Mouse (Mus musculus) lung, embryonic 15.5 days (tissue): Measurements from ENCODE around the gene Ttll13. TPM values are rescaled to one million over a fixed set of nuclear protein-coding genes. Genes with fewer than 3 reads are reported as not detected.
A peak's percentile ranks its signal among the peaks of the same experiment; 100 is the strongest.

Experiments
- ATAC-seq: fragments of 200-750 bp; cut with Nextera tagmentation; 2 replicates; pipeline ENCODE4 v1.8.0; 2017; ENCODE audit warnings: moderate number of reproducible peaks, borderline replicate concordance; ENCODE audit not compliant: low FRiP score, low TSS enrichment; ENCODE audit errors: extremely low read depth
- H3K27ac ChIP-seq: fragments of 300-500 bp; sonication (generic); 2 replicates; pipeline ENCODE4 v1.5.1; 2015; ENCODE audit warnings: moderate library complexity, mild to moderate bottlenecking, inconsistent platforms
- H3K27me3 ChIP-seq: fragments of 300-500 bp; sonication (generic); 2 replicates; pipeline ENCODE4 v1.6.1; 2015; ENCODE audit warnings: inconsistent platforms
- H3K36me3 ChIP-seq: fragments of 300-500 bp; sonication (generic); 2 replicates; pipeline ENCODE4 v1.6.1; 2015; ENCODE audit warnings: inconsistent platforms
- H3K4me1 ChIP-seq: fragments of 300-500 bp; sonication (generic); 2 replicates; pipeline ENCODE4 v1.6.1; 2015; ENCODE audit warnings: inconsistent platforms
- H3K4me2 ChIP-seq: fragments of 300-500 bp; sonication (generic); 2 replicates; pipeline ENCODE4 v1.6.1; 2015; ENCODE audit warnings: inconsistent platforms, mild to moderate bottlenecking, moderate library complexity
- H3K4me3 ChIP-seq: fragments of 300-500 bp; sonication (generic); 2 replicates; pipeline ENCODE4 v1.5.1; 2015; ENCODE audit warnings: mild to moderate bottlenecking, inconsistent platforms
- H3K9ac ChIP-seq: fragments of 300-500 bp; sonication (generic); 2 replicates; pipeline ENCODE4 v1.6.1; 2015; ENCODE audit warnings: inconsistent platforms
- H3K9me3 ChIP-seq: fragments of 300-500 bp; sonication (generic); 2 replicates; pipeline ENCODE4 v1.6.1; 2016; ENCODE audit warnings: inconsistent platforms
- WGBS: fragments of 180-500 bp; shearing (Covaris S2); methylation state at CpG from one replicate; pipeline ENCODE4 v1.1.7; 2015; 5-methylcytosine and 5-hydroxymethylcytosine counted together
- polyA plus RNA-seq: library from polyadenylated mRNA; unstranded; fragments of >200 nt; fragmentation: Nextera tagmentation; extraction: Ambion mirVana; gene quantifications from 2 replicates; pipeline ENCODE4 v1.2.1, GENCODE M21; 2015

Gene Ttll13
- polyA plus RNA-seq, 1 experiment from 2014 or later: 0.93 TPM

DNA sequence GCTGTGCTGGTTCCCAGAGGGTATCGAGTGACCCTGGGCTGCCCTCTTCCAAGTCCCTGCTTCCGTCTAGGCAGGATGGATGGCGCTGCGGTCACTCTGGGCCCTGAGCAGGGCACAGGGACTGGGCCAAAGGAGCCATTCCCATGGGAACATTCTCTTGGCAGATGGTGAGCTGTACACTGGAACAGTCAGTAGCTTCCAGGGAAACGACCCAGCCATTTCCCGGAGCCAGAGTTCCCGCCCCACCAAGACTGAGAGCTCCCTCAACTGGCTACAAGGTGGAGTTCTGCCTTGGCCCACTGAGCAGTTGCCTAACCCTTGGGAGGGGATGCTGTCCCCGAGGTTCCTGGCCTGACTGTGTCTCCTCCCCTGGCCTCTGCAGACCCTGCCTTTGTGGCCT is 29.6 kb upstream of the Ttll13 start:
- Histone ChIP-seq H3K36me3 (peaks cover 60% of the 10 kb centered on the region), H3K9ac (no peak overlapping the region), H3K4me2 (no peak overlapping the region), H3K4me1 (0 out of 2 replicates have a peak, but pooled peaks cover 2% of the 10 kb centered on the region), H3K4me3 (no peak overlapping the region), H3K9me3 (no peaks in the 10 kb centered on the region), H3K27ac (no peak overlapping the region), H3K27me3 (no peaks in the 10 kb centered on the region)
- 0 out of 2 replicates have a peak, but pooled peaks have one; percentile 38 for ATAC-seq
- 75% methylated on average over 8 of the region's 8 CpGs for WGBS

- Histone ChIP-seq H3K27me3 (no peaks in the 10 kb centered on the region), H3K27ac (no peak overlapping the region), H3K4me2 (no peak overlapping the region), H3K4me3 (no peak overlapping the region), H3K4me1 (0 out of 2 replicates have a peak, but pooled peaks cover 2% of the 10 kb centered on the region), H3K9ac (no peak overlapping the region), H3K36me3 (peaks cover 64% of the 10 kb centered on the region), H3K9me3 (no peaks in the 10 kb centered on the region)
- WGBS: 87% methylated on average over 9 of the region's 9 CpGs
- no peak for ATAC-seq
Observed at GRCm38 (mm10) chr7:80218666-80219065, 27.5 kb upstream of the Ttll13 start.

GRCm38 (mm10) chr7:80220237-80220797 is 25.9 kb upstream of the Ttll13 start:
- Histone ChIP-seq H3K4me3 (no peak overlapping the region), H3K4me2 (no peak overlapping the region), H3K36me3 (peaks cover 75% of the 10 kb centered on the region), H3K4me1 (0 out of 2 replicates have a peak, but pooled peaks cover under 1% of the 10 kb centered on the region), H3K9me3 (no peaks in the 10 kb centered on the region), H3K9ac (no peak overlapping the region), H3K27me3 (no peaks in the 10 kb centered on the region), H3K27ac (no peak overlapping the region)
- 91% methylated on average over 9 of the region's 9 CpGs for WGBS
- no peak for ATAC-seq

DNA sequence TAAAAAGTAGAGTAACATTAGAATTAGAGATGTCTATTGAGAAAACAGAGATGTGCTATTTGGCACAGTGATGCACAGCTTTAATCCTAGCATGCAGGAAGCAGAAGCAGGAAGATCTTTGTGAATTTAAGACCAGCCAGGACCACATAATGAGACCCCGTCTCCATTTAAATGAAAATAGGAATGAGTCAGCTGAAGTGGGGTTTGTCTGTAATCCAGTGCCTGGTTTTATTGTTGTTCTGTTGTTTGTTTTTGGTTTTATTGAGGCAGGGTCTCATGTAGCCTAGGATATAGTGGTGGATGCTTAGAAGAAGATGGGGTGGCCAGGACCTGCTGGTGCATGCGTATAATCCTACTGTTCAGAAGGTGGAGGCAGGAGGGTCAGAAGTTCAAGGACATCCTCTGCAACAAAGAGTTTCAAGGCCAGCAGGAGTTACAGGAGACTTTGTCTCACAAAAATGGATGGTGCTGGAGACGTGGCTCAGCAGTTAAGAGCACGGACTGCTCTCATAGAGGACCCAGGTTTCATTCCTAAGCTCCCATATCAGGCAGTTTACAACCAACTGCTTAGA is 24.9 kb upstream of the Ttll13 start:
- Histone ChIP-seq H3K27me3 (no peaks in the 10 kb centered on the region), H3K4me1 (no peaks in the 10 kb centered on the region), H3K9ac (no peak overlapping the region), H3K27ac (no peak overlapping the region), H3K36me3 (peaks cover 72% of the 10 kb centered on the region), H3K4me3 (no peak overlapping the region), H3K9me3 (no peaks in the 10 kb centered on the region), H3K4me2 (no peak overlapping the region)
- 85% methylated on average over 4 of the region's 4 CpGs for WGBS
- ATAC-seq: no peak

DNA sequence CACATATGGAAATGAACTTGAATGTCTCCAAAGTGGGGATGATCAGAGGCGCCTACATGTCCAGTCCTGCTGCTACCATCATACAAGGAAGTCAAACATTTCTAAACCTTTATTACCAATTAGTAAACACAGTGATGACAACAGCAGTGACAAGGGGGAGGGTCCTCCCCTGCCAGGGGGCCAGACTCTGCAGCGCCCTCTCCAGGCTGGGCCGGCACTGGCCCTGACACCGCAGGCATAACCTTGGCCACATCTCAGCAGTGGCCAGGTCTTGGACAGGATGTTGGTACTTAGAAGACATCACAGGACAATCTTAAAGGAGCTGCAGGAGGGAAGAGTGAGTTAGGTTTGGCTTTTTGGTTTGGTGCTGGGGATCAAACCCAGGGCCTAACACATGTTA is 19.1 kb upstream of the Ttll13 start:
- WGBS: 95% methylated on average over 4 of the region's 4 CpGs
- no peaks in the 10 kb centered on the region for H3K27me3 ChIP-seq

DNA sequence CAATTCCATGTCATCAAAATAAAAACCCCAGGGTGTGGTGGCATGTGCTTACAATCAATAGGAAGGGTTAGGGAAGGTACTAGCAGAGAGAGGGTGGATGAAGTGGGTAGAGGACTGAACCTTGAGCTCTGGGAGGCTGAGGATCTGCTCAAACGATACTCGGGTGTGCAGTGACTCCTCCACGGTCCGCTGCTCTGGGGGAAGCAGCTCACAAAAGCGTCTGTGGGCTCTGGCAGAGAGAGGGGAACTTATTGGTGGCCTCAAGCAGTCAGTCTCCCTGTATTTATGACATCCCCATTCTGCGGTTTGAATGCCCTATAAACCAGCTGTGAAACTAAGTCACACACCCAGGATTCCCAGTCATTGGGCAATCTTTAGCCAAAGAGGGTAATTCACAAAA is 16.0 kb upstream of the Ttll13 start:
- Histone ChIP-seq H3K4me3 (no peak overlapping the region), H3K4me2 (no peak overlapping the region), H3K36me3 (peaks cover 19% of the 10 kb centered on the region; the same call in 1 of the 2 replicates), H3K27me3 (no peaks in the 10 kb centered on the region), H3K27ac (no peak overlapping the region), H3K9me3 (no peaks in the 10 kb centered on the region), H3K9ac (no peak overlapping the region), H3K4me1 (peaks cover 22% of the 10 kb centered on the region)
- 73% methylated on average over 6 of the region's 6 CpGs for WGBS
- ATAC-seq: no peak

More for the DNA sequence above, 19.1 kb upstream of the Ttll13 start:
- Histone ChIP-seq H3K4me2 (no peak overlapping the region), H3K9me3 (no peaks in the 10 kb centered on the region), H3K36me3 (peaks cover 38% of the 10 kb centered on the region; the same call in 1 of the 2 replicates), H3K27ac (no peak overlapping the region), H3K4me3 (no peak overlapping the region), H3K4me1 (peaks cover 11% of the 10 kb centered on the region; the same call in 1 of the 2 replicates), H3K9ac (no peak overlapping the region)
- ATAC-seq: no peak

GRCm38 (mm10) chr7:80231971-80232488 is 14.1 kb upstream of the Ttll13 start:
- H3K27me3 ChIP-seq: no peaks in the 10 kb centered on the region
- ATAC-seq: peak; percentile 11; the same call in 1 of the 2 replicates
- H3K27ac ChIP-seq: peak overlapping the region; percentile 76
- H3K36me3 ChIP-seq: peaks cover 10% of the 10 kb centered on the region; the same call in 1 of the 2 replicates
- H3K9ac ChIP-seq: peak overlapping the region; percentile 57
- under 1% methylated on average over 29 of the region's 29 CpGs for WGBS
- H3K4me1 ChIP-seq: peaks cover 22% of the 10 kb centered on the region
- no peaks in the 10 kb centered on the region for H3K9me3 ChIP-seq
- peak overlapping the region; percentile 88 for H3K4me2 ChIP-seq
- H3K4me3 ChIP-seq: peak overlapping the region; percentile 69

GRCm38 (mm10) chr7:80232489-80233029 is 13.6 kb upstream of the Ttll13 start, which contains the start of the genes Cib1 and Gdpgp1:
Cib1 (minus strand) TSS chr7:80232813.
Gdpgp1 (plus strand) TSS chr7:80232865.
- H3K9ac ChIP-seq: peak within 1 kb of the TSS; percentile 58
- peak within 1 kb of the TSS; percentile 76 for H3K27ac ChIP-seq
- under 1% methylated on average over 52 of the region's 56 CpGs for WGBS
- H3K36me3 ChIP-seq: peaks cover 5% of the 10 kb centered on the region; the same call in 1 of the 2 replicates
- peak within 1 kb of the TSS; percentile 69 for H3K4me3 ChIP-seq
- H3K4me1 ChIP-seq: peaks cover 22% of the 10 kb centered on the region
- ATAC-seq: peak; percentile 100
- H3K27me3 ChIP-seq: no peaks in the 10 kb centered on the region
- H3K4me2 ChIP-seq: peak within 1 kb of the TSS; percentile 88
- H3K9me3 ChIP-seq: no peaks in the 10 kb centered on the region

DNA sequence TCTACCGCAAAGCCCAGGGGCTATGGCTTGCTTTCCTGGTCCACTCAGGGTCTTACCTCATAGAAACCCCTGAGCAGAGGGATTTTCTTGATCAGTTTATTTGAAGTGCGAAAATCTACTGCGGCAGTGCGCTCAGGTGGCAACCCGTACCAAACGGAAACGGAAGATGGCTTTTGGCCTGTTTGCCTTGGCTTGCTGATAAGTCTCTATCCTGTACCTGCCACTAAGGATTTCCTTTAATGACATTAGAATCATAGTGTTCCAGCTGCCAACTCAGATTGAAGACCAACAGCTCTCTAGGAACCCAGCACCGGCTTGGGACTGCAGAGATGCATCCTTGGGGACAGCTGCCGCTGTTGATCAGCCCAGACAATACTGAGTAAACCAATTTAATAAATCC is 12.4 kb upstream of the Ttll13 start:
- WGBS: 62% methylated on average over 9 of the region's 9 CpGs
- H3K4me3 ChIP-seq: peak overlapping the region; percentile 69
- H3K9me3 ChIP-seq: no peaks in the 10 kb centered on the region
- ATAC-seq: no peak
- no peaks in the 10 kb centered on the region for H3K27me3 ChIP-seq
- no peak overlapping the region for H3K27ac ChIP-seq
- H3K36me3 ChIP-seq: peaks cover 9% of the 10 kb centered on the region
- H3K4me1 ChIP-seq: peaks cover 22% of the 10 kb centered on the region
- peak overlapping the region; percentile 88 for H3K4me2 ChIP-seq
- no peak overlapping the region for H3K9ac ChIP-seq

DNA sequence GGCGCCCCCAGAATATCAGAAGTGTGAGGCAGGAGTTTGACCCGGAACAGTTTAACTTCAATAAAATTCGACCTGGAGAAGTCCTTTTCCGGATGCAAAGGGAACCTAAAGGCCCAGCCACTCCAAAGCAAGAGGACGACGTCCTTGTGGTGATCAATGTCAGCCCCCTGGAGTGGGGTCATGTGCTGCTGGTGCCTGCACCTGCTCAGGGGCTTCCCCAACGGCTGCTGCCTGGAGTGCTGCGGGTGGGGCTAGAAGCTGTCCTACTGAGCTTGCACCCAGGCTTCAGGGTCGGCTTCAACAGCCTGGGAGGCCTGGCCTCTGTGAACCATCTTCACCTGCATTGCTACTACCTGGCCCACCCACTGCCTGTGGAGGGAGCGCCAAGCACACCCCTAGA is 7.6 kb upstream of the Ttll13 start:
- H3K27ac ChIP-seq: no peak overlapping the region
- ATAC-seq: no peak
- H3K4me2 ChIP-seq: no peak overlapping the region
- H3K4me3 ChIP-seq: no peak overlapping the region
- peaks cover 9% of the 10 kb centered on the region for H3K4me1 ChIP-seq
- no peaks in the 10 kb centered on the region for H3K27me3 ChIP-seq
- no peak overlapping the region for H3K9ac ChIP-seq
- no peaks in the 10 kb centered on the region for H3K9me3 ChIP-seq
- WGBS: 90% methylated on average over 10 of the region's 10 CpGs
- H3K36me3 ChIP-seq: peaks cover 25% of the 10 kb centered on the region

GRCm38 (mm10) chr7:80241661-80242060 is 4.5 kb upstream of the Ttll13 start:
- Histone ChIP-seq H3K4me2 (no peak overlapping the region), H3K27ac (peak overlapping the region; percentile 34), H3K4me3 (no peak overlapping the region), H3K9ac (no peak overlapping the region), H3K4me1 (0 out of 2 replicates have a peak, but pooled peaks cover 3% of the 10 kb centered on the region), H3K9me3 (no peaks in the 10 kb centered on the region), H3K36me3 (peaks cover 25% of the 10 kb centered on the region), H3K27me3 (no peaks in the 10 kb centered on the region)
- WGBS: 45% methylated on average over 4 of the region's 4 CpGs
- ATAC-seq: no peak

DNA sequence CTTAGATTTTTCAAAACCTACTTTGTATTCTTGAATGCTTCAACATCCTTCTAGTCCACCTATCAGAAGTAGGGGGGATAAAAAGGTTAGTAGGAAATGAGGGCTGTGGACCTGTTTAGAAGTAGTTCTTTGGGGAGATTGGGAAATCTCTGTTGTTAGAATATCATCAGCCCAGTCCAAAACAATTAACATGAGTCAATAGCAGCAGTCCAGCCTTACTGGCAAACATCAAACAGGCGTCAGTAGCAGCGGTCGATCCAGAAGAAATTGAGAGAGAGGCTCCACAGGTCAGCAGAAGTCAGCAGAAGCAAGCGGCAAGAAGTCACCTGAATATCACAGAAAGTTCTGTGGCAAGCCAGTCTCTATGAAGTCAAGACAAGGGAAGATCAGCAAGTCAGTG is 1.3 kb upstream of the Ttll13 start:
- no peak overlapping the region for H3K27ac ChIP-seq
- ATAC-seq: no peak
- 89% methylated on average over 4 of the region's 4 CpGs for WGBS

More for the DNA sequence above, 1.3 kb upstream of the Ttll13 start:
- Histone ChIP-seq H3K9ac (no peak overlapping the region), H3K9me3 (no peaks in the 10 kb centered on the region), H3K27me3 (no peaks in the 10 kb centered on the region), H3K36me3 (peaks cover 10% of the 10 kb centered on the region; the same call in 1 of the 2 replicates), H3K4me2 (no peak overlapping the region), H3K4me3 (no peak overlapping the region), H3K4me1 (0 out of 2 replicates have a peak, but pooled peaks cover 3% of the 10 kb centered on the region)
